Mouse (Mus musculus): ENCODE results near the gene Bmp8a.
A peak's percentile ranks its signal among the peaks of the same experiment; 100 is the strongest.
"Not testable (repeated sequence)": the region's sequence is repeated elsewhere in the genome, so short reads cannot be mapped to it uniquely, and the experiment has no call there.

Bmp8a gene

DNA sequence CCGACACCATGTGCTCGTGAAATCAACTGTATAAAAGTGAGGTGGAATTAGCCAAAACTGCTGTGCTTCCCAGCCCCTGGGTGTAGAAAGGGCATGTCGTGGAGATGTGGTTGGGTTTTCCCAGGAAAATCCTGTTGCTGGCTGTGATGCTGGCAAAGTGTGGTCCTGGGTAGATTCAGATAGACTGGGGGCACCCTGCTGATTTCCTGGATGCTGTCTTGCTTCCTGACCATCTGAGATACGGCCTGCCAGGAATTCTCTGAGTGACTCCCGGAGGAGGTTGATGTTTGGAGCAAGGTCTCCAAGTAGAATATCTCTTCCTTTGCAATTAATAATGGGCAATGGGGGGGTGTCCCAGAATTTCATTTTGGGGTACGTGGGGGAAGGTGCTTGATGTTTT lies 14.1 kb downstream of the Bmp8a start:
- DNase-seq, result no peak

DNA sequence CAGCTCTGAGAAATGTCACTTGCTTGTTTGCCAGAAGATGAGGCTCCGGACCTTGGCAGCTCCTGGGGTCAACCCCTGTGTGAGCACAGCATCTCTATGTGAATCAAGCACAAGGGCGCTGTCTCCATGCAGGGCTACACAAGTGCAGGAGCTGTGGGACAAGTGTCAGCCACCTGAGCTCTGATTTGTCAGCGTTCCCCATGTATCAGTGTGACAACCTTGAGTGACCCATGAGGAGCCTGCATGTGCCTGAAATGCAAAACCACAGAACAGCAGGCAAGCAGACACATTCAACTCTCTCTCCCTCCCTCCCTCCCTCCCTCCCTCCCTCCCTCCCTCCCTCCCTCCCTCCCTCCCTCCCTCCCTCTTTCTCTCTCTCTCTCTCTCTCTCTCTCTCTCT lies 15.4 kb downstream of the Bmp8a start:
- no peak for DNase-seq

DNA sequence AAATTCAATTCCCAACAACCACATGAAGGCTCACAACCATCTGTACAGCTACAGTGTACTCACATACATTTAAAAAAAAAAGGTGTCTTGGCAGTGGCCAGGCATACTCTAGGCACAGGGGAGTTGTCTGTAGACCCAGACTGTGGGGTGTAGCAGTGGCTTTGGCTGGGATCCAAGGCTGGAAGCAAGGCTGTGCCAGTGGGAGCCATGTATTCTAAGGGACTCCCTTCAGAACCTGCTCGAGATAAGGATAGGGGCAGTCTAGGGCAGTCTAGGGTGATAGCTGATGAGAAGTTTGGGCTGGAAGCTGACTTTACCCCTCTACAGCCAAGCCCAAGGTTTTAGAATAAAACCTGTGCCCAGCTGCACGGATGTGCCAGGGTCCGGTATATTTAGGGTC lies 17.0 kb downstream of the Bmp8a start:
- DNase-seq, result no peak

DNA sequence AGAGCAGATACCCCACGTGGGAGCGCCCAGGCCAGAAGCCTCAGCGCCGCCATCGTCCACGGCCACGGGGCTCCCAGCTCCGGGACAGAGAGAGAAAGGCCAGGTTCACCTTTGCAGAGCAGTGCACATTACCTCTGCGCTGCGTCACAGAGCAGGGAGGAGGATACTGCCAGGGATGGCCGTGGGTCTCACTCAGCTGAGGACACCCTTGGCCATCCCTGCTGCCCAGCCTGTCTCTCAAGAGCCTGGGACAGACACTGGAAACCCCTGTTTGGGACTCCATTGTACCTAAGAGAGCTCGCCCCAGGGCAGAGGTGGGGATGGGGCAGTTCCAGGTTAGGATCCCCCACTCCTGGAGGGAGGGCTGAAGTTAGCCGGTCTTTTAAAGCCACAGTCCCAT lies 19.5 kb downstream of the Bmp8a start, which contains the start of gene Oxct2a:
Gene Oxct2a (minus strand): TSS at position 101 of the 400 bp plus-strand sequence.
- DNase-seq, result no peak

DNA sequence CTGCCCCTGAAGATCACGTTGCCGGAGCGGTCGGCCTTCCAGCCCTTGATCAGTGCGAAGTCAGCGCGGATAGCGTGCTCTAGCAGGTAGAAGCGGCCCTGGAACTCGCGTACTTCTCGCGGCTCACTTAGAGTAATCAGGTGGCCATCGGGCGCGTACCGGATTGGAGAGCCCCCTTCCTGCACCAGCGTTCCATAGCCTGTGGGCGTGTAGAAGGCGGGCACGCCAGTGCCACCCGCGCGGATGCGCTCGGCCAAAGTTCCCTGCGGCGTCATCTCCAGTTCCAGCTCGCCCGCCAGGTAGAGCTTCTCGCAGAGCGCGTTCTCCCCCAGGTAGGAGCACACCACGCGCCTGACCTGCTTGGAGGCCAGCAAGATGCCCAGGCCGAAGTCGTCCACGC lies 20.1 kb downstream of the Bmp8a start:
- peak; percentile 27 for DNase-seq

DNA sequence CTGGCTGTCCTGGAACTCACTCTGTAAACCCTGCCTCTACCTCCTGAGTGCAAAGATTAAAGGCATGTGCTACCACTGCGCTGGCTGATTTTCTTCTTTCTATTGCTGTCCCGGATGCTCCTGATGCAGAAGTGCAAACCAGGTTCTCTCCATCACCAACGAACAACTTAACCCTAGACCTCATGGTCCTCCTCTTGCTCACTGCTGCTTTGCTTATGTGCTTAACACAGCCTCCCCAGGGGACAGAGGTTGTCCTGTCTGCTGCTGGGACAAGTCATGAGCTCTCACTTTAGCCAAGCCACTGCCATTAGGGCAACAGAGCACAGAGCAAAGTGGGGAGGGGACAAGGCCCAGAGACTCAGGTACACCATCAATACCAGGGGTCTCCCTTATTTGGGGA lies 28.6 kb downstream of the Bmp8a start:
- no peak for DNase-seq

DNA sequence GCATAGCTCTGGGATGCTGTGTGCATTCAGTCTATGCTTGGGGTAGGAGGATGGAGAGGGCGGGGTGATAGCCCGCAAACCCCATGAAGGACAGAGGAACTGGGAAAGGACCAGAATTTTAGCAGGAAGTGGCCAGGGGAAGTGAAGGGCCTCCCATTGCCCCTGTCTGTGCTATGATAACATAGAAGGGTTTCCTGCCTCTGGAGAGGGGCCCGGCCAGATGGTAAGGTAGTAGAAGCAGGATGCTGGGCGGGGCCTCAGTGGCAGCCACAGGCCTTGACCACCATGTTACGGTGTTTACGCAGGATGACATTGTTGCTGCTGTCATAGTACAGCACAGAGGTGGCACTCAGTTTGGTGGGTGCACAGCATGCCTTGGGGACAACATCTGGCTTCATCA lies 30.0 kb downstream of the Bmp8a start:
- DNase-seq, result no peak

DNA sequence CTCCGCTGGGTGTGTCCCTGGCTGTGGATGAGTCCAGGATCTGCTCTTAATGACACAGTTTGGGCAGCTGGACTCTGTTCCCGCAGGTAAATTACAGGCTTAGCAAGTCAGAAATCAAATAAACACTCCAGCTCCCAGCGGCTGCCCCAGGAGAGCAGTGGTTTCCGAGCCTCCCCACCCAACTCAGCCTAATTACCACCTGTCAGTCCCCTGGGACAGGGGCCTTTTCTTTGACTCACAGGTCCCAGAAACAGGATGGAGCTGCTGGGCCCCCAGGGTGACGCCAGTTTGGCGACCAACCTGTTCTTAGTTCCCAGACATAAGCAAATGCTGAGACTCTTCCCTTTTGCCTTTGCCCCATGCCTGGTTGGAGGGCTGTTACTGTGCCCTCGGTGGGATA lies 31.2 kb downstream of the Bmp8a start:
- DNase-seq, result no peak

DNA sequence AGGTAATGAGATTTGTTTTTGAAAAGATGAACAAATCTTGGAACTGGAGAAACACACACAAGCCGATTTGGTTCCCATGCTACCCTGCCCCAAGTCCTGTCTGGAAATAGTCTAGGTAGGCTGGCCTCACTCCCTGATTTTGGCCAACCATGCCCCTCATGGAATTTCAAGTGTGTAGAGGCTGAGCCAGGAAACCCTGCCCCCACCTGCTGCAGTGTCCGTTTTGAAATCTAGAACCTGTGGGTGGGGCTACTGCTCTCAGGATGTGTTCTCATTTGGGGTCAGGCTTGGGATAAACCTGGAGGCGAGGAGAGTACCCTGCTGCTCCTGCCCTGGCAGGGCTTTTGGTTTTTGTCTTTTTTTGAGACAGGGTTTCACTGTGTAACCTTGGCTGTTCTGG lies 34.8 kb downstream of the Bmp8a start:
- DNase-seq, result no peak

DNA sequence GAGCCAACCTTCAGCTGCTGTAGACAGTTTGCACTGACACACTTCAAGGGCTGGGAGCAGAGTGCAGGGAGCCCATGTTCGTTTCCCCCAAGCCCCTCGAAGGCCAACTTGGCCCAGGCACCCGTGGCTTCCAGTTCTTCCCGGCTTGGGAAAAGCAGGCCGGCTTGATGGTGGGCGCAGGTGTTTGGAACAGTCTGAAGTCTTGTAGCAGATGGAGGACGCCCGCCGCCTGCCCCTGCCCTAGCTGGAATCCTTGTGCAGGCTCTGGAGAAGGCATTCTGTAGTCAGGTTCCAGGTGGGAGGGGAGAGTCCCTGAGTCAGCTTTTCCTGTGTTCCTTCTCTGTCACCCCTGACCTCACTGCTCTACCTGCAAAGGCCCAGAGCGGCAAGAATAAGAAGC lies 36.1 kb downstream of the Bmp8a start:
- peak; percentile 40 for DNase-seq

DNA sequence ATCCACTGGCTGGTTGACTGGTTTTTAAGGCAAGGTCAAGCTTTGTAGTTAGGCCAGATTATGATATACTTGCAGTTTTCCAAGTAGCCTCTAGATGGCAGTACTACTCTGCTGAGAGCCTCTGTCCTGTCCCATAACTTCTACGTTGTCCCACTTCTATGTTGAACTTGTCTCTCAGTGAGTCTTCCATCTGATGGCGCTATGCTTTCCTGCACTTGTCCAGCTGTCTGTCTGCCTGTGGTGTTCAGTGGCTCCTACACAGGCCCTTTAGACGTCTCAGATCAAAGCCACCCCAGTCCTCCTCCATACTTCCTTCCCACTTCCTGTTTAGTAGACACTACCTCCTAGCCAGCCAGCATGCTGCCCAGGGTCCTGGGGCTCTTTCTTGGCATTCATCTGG lies 37.3 kb downstream of the Bmp8a start:
- DNase-seq, result no peak

DNA sequence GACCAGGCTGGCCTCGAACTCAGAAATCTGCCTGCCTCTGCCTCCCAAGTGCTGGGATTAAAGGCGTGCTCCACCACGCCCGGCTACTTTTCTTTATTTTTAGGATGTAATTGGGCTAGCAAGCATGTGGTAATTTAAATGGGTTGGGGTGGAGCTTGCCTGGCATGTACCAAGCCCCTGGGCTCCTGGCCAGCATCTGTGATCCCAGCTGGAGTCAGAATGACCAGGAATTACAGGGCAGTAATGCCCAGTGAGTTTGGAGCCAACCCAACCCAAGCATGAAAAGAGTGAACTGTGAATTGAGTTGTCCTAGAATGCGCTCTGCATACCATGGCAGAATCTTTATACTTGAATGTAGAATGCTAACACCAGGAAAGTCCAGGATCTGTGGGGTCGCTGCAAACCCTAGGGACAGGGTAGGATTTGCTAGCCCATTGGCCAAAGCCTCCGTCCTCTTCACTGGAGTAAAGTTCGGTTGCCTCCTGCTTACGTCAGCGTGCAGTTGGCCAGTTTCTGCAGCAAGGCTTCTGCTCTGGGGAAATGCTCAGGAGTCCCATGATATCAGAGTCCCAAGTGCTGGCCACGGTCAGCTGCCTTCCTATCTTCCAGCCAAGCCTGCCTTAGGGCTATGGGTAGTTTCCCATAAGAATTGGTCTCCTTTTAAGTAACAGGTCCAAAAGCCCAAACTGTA lies 43.9 kb downstream of the Bmp8a start:
- no peak for DNase-seq

DNA sequence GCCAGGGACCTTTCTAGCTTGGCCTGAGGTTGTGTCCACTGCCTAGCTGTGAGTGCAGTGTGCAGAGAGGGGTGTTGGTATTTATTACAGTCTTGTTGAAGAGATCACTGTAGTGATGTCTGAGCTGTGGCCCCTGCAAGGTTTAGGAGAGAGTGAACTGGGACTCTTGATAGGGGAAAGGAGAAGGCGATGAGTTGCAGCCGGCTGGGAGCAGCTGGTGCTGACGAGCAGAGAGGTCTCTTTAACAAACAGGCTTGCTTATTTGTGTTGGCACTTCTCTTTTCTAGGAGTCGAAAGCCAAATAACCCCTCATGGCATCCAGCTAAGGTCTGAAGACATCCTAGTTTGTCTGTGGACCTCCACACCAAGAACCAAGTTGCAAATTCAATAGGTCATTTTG lies 44.8 kb downstream of the Bmp8a start:
- DNase-seq, result no peak

DNA sequence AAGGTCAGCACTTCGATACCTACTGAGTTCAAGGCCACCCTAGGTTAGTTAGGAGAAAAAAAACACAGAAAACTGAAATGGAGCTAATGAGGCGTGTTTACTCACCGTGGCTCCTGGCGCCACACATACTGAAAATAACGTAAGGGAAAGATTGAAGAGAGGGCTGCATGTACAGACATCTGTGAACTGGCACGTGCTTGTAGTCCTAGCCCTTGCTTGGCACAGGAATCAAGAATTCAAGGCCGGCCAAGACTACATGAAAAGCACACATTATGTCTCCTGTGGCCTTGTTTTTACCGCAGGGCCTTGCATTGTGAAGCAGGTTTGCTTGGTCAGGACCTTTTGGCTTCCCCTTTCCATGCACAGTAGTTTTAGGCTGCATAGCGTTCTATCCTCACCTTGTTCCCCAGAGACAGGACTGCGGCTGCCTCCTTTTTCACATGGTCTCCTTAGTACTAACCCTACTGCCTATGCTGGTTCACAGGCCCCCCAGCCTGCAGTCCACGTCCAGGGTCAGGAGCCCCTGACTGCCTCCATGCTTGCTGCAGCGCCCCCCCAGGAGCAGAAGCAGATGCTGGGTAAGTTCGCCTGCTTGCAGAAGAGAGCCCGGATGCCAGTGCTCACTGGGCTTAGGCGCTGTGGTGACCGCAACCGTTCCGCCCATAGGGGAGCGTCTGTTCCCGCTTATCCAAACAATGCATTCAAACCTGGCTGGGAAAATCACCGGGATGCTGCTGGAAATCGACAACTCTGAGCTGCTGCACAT lies 45.7 kb downstream of the Bmp8a start:
- DNase-seq, result no peak

DNA sequence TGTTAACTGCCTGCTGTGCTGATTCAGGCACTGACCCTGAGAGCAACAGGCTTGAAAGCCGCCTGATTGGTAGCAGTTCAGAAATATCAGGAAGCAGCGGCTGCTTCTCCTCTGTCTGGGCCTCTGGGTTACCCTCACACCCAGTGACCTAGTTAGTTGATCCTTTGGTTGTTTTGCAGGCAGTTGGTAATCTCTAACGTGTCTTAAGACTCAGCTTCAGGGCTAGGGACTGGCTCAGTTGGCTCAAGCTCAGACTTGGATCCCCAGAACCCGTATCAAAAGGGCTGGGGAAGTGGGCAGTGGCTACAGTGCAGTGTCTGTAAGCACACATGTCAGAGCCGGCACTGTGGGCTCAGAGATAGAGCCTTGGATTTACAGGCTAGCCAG lies 46.9 kb downstream of the Bmp8a start:
- DNase-seq, result no peak

DNA sequence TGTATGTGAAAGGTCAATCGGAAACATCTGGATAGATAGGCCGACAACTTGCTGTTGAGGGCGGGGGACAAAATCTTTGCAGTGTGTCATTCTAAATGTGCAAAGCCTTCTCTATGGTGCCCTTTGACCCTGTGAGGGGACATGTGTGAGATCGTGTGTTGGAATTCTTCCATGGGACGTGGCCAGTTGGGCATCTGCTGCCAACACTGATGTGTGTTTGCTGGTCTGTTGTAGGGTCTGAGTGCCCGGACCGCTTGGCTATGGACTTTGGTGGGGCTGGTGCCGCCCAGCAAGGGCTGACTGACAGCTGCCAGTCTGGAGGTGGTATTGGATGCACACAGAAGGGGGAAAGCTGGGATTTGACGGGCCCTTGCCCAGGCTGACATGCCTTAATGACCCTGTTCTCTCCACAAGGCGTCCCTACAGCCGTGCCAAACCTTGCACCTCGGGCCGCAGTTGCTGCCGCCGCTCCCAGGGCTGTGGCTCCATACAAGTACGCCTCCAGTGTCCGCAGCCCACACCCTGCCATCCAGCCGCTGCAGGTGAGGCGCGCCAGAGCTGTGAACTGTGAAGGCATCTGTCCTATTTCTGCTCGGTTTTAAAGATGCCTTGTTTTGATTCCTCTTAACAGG lies 47.4 kb downstream of the Bmp8a start:
- DNase-seq, result no peak

DNA sequence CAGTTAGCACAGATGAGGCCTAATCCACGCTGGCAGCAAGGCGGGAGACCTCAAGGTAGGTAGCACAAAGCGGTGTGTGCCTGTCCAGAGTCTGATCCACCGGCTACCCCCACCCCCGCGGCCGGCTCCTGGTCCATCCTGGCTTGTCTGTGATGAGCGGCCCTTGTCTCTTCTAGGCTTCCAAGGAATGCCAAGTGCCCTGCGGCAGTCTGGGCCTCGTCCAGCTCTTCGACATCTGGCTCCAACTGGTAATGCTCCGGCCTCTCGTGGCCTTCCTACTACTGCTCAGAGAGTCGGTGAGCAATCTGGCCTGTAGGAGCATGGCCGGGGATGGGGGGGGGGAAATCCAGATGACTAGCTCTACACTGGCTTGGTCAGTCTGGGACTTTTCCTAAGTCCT lies 48.0 kb downstream of the Bmp8a start:
- not testable (repeated sequence) for DNase-seq

DNA sequence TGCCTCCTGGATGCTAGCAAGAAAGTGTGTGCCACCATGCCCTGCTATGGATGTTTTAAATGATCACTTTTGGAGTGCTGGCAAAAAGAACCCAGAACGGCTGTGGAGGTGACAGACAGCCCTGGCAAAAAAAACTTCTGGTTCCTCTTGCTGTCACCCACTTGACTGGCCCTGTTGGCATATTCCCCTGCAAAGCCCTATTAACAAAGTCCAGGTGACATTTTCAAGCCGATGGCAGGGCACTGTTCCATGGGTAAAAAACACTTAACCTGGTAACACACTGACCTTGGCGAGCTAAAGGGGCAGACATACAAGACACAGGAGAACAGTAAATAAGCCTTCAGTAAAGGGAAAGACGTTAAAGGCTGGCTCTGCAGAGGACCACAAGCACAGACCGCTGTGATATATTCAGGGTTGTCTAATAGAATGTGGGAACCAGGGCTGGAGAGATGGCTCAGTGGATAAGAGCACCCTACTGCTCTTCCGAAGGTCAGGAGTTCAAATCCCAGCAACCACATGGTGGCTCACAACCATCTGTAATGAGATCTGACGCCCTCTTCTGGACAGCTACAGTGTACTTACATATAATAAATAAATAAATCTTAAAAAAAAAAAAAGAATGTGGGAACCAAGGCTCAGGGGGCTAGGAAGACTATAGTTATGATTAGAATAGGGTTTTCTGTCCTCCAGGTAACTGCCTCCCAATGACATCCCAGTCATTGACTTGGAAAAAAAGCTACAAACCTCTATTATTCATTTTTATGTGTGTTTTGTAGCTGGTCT lies 49.2 kb downstream of the Bmp8a start:
- no peak for DNase-seq

DNA sequence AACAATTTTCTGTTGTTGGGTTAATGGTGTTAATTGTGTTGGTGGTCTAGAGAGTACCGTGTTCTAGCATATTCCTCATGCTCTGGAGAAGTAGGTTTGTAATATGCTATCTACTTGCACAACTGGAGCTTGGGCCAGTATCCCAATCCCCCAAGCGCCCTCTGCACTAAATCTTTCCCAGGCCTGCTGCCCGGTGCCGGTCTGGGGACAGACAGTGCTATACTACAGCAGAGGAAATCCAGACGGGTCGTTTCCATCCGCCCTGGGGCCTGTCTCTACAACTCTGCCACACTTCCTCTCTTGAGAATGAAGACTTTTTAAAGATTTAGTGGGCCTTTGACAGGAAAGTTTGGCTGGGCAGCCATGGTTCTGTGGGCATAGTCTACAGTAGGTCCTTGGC lies 50.1 kb downstream of the Bmp8a start:
- DNase-seq, result no peak

DNA sequence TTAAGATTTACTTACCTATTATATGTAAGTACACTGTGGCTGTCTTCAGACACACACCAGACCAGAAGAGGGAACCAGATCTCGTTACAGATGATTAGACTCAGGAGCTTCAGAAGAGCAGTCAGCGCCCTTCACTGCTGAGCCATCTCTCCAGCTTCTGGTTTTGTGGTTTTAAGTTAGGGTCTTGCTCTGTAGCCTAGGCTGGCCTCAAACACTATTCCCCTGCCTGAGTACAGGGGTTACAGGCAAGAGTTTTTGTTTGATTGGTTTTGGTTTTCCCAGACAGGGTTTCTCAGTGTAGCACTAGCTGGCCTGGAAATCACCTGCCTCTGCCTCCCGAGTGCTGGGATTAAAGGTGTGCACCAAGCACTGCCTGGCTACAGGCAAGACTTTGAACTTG lies 50.7 kb downstream of the Bmp8a start:
- no peak for DNase-seq

DNA sequence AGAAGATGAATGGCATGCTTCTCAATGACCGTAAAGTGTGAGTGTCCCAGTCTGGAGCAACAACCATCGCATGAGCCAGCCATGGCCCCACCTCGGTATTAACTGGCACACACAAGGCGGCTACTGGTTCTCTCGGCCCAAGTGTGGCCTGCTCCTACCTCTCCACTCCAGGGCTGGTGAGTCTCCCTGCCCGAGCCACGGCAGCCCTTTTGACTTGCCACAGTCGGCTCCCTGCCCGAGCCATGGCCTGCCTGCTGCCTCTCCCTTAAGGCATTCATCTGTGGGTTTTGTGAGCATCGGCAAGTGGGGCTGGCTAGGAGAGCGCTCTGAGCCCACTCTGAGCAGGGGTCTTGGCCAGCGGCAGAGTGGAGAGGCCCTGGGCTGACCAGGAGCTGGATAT lies 54.0 kb downstream of the Bmp8a start:
- no peak for DNase-seq

DNA sequence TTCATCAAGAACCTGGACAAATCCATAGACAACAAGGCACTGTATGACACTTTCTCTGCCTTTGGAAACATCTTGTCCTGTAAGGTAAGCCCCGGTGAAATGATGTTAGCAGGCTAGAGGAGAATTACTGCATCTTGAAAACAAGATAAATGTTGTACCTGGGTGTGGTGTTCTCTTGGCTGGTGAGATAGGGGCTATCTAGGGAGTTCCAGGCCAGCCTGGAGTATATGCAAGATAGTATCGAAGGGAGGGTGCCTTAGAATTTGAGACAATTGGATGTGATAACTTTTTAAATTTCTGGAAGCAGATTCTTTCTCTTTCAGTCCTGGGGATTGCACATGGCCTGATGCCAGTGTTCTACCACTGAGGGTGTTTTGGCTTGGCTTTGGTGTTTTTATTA lies 56.3 kb downstream of the Bmp8a start:
- no peak for DNase-seq

Measured in right cerebral cortex, postnatal 25 days (tissue).